Comparison of ENCODE assay signal across 12 mouse cellular contexts in the genomic region with DNA sequence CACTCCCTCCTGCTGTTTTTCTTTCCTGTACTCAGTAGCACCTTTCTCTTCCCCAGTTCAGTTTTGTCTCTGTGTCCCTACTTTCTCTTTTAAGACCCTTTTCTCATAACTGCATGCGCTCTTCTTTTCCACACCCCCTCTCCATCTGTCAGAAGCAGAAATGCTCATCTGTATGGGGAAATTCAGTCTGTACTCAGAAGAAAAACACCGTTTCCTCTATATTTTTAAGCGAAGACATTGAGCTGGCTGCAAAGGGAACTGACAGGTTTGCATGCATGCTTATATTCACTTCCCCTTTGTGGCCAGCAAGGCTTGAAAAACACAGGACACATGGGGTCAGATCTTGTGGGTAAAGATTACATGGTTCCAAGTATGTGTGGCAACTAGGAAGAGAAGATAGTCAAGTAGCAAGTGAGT. TPM values are rescaled to one million over a fixed set of nuclear protein-coding genes. Genes with fewer than 3 reads are reported as not detected.
A peak's percentile ranks its signal among the peaks of the same experiment; 100 is the strongest.
DNase-seq lines count a peak whose midpoint lies in the region; ATAC-seq and TF ChIP-seq lines count a peak whose summit lies in the region.
"Had no signal": no experiment of that assay in that cellular context is flagged by ENCODE, and none has a peak within 500 bp of the region (broad histone marks: within the 10 kb centered on the region; RNA-seq: fewer than 3 reads in every experiment).

No protein-coding gene starts in this region.

- no peaks in the 10 kb centered on the region for H3K27me3 ChIP-seq in forebrain, embryonic 16.5 days (replicated peaks; ENCODE audit: control insufficient read depth, insufficient read depth, low read length)
- H3K27me3 ChIP-seq: embryonic facial prominence, embryonic 15.5 days; limb, embryonic 12.5 days; stomach, embryonic 15.5 days had no signal

- TF ChIP-seq POLR2A in lung, adult 2 months (IDR thresholded peaks at IDR 0.05; ENCODE audit: borderline replicate concordance, extremely low read depth, low read depth, low read length) = no peak

- no peak overlapping the region for H3K9ac ChIP-seq in forebrain, embryonic 16.5 days (replicated peaks; ENCODE audit: low read depth, low read length)
- H3K9ac ChIP-seq: embryonic facial prominence, embryonic 15.5 days; limb, embryonic 12.5 days; stomach, embryonic 15.5 days had no signal

- no peak overlapping the region for H3K27ac ChIP-seq in forebrain, embryonic 16.5 days (ENCODE audit: low read length)
- H3K27ac ChIP-seq: embryonic facial prominence, embryonic 15.5 days; limb, embryonic 12.5 days; stomach, embryonic 15.5 days had no signal

- peak; percentile 11 to 55 for DNase-seq in frontal cortex, adult 2 months (ENCODE audit: extremely low spot score in 1 of 2, low spot score in 1 of 2)
- no peak for DNase-seq in frontal cortex, postnatal 25 days (ENCODE audit: low spot score in 2 of 2)
- DNase-seq in lung, adult 18-20 months = peak; percentile 12 to 26
- DNase-seq in lung, adult 2 months = no peak
- DNase-seq in left cerebral cortex, postnatal 14 days (ENCODE audit: low spot score in 2 of 2) = peak; percentile 9 to 26
- peak; percentile 20 to 25 for DNase-seq in right cerebral cortex, postnatal 10 days (ENCODE audit: low spot score in 2 of 2)
- no peak for DNase-seq in adrenal gland, postnatal 14 days

- peaks cover 4% of the 10 kb centered on the region for H3K4me1 ChIP-seq in lung, adult 2 months (ENCODE audit: control insufficient read depth, insufficient read depth, low read length)
- no peaks in the 10 kb centered on the region for H3K4me1 ChIP-seq in forebrain, embryonic 16.5 days (replicated peaks; ENCODE audit: control insufficient read depth, insufficient read depth, low read length)
- H3K4me1 ChIP-seq: embryonic facial prominence, embryonic 15.5 days; limb, embryonic 12.5 days; stomach, embryonic 15.5 days had no signal

- no peak overlapping the region for H3K4me3 ChIP-seq in lung, adult 2 months (replicated peaks; ENCODE audit: extremely low read depth, low read depth, low read length)
- H3K4me3 ChIP-seq in forebrain, embryonic 16.5 days (replicated peaks; ENCODE audit: low read length) = no peak overlapping the region
- H3K4me3 ChIP-seq: embryonic facial prominence, embryonic 15.5 days; limb, embryonic 12.5 days; stomach, embryonic 15.5 days had no signal

- no peaks in the 10 kb centered on the region for H3K36me3 ChIP-seq in forebrain, embryonic 16.5 days (ENCODE audit: control insufficient read depth, insufficient read depth)
- H3K36me3 ChIP-seq: embryonic facial prominence, embryonic 15.5 days; limb, embryonic 12.5 days; stomach, embryonic 15.5 days had no signal

- ATAC-seq in forebrain, embryonic 16.5 days = no peak

- no peaks in the 10 kb centered on the region for H3K9me3 ChIP-seq in forebrain, embryonic 16.5 days (ENCODE audit: control insufficient read depth, low read length)
- H3K9me3 ChIP-seq: embryonic facial prominence, embryonic 15.5 days; limb, embryonic 12.5 days; stomach, embryonic 15.5 days had no signal

- WGBS in lung, adult 2 months = 63% methylated on average over 3 of the region's 3 CpGs
- WGBS in forebrain, embryonic 16.5 days = 77% methylated on average over 3 of the region's 3 CpGs

- no peak overlapping the region for H3K4me2 ChIP-seq in forebrain, embryonic 16.5 days (ENCODE audit: low read length)
- H3K4me2 ChIP-seq: embryonic facial prominence, embryonic 15.5 days; limb, embryonic 12.5 days; stomach, embryonic 15.5 days had no signal

- intact Hi-C loops in left cerebral cortex, postnatal 14 days (cut with DNase I) = loop anchor here (5.0 kb wide), 1 partner anchor 188 kb away; a partner anchor contains a TSS

- no peak for TF ChIP-seq CTCF in lung, adult 2 months (IDR thresholded peaks at IDR 0.05; ENCODE audit: insufficient read depth, low read length)

RNA-seq across cellular contexts. Expression of a gene that starts 6.2 kb away (rescaled TPM):
- polyA plus RNA-seq in frontal cortex, adult 2 months (2012; rRNA removed) = 0.04 TPM in 1 of 2 replicates, not detected in the other
- 0.08 TPM in 1 of 2 replicates, not detected in the other for polyA plus RNA-seq in lung, adult 2 months (2012; rRNA removed)
- total RNA-seq in left cerebral cortex, postnatal 14 days (2021) = not detected
- total RNA-seq in adrenal gland, postnatal 14 days (2021) = not detected in 2 replicates
- polyA plus RNA-seq in forebrain, embryonic 16.5 days (2015; fragmentation: Nextera tagmentation; extraction: Ambion mirVana) = 0.35 and 0.61 TPM in 2 replicates
- total RNA-seq: adrenal gland, adult 18-20 months had no signal

RNA-seq across cellular contexts. Expression of a gene that starts 23.1 kb away (rescaled TPM):
- polyA plus RNA-seq in frontal cortex, adult 2 months (2012; rRNA removed) = 10.9 and 17.2 TPM in 2 replicates
- polyA plus RNA-seq in lung, adult 2 months (2012; rRNA removed) = 0.16 and 0.47 TPM in 2 replicates
- 10 to 100 TPM; 12.4 to 15.3 TPM for total RNA-seq in left cerebral cortex, postnatal 14 days (2021)
- 0.74 and 1.9 TPM in 2 replicates for total RNA-seq in adrenal gland, postnatal 14 days (2021)
- polyA plus RNA-seq in forebrain, embryonic 16.5 days (2015; fragmentation: Nextera tagmentation; extraction: Ambion mirVana) = 2.7 and 3.4 TPM in 2 replicates

Comparison
In these comparisons a context has a peak if more than half of its experiments do, and no peak if none do; other contexts are left out.
1. DNase-seq: peak in frontal cortex, adult 2 months (2 of 2), lung, adult 18-20 months (2 of 2), left cerebral cortex, postnatal 14 days (2 of 2) and right cerebral cortex, postnatal 10 days (2 of 2); none in frontal cortex, postnatal 25 days (0 of 2), lung, adult 2 months (single experiment) and adrenal gland, postnatal 14 days (single experiment).